9 mouse cellular contexts compared by ENCODE assay signal in genomic region chr11:49871914-49872313, GRCm38 (mm10). TPM values are rescaled to one million over a fixed set of nuclear protein-coding genes. Genes with fewer than 3 reads are reported as not detected.
DNase-seq lines count a peak whose midpoint lies in the region; ATAC-seq and TF ChIP-seq lines count a peak whose summit lies in the region.
"Had no signal": no experiment of that assay in that cellular context is flagged by ENCODE, and none has a peak within 500 bp of the region (broad histone marks: within the 10 kb centered on the region; RNA-seq: fewer than 3 reads in every experiment).

No protein-coding gene starts in this region.

- peak; percentile 84 for TF ChIP-seq CTCF in midbrain, postnatal 0 days (IDR thresholded peaks at IDR 0.05)

- H3K27ac ChIP-seq in intestine, embryonic 14.5 days (ENCODE audit: low read depth) = no peak overlapping the region
- H3K27ac ChIP-seq in intestine, embryonic 16.5 days (ENCODE audit: low read length) = no peak overlapping the region
- no peak overlapping the region for H3K27ac ChIP-seq in limb, embryonic 12.5 days
- H3K27ac ChIP-seq in midbrain, postnatal 0 days (ENCODE audit: low read depth, low read length) = no peak overlapping the region

- no peaks in the 10 kb centered on the region for H3K27me3 ChIP-seq in intestine, embryonic 14.5 days (replicated peaks; ENCODE audit: control insufficient read depth, insufficient read depth, low read length)
- H3K27me3 ChIP-seq in intestine, embryonic 16.5 days (replicated peaks; ENCODE audit: control insufficient read depth, insufficient read depth, low read length) = no peaks in the 10 kb centered on the region
- no peaks in the 10 kb centered on the region for H3K27me3 ChIP-seq in limb, embryonic 12.5 days
- H3K27me3 ChIP-seq in midbrain, postnatal 0 days (ENCODE audit: insufficient read depth, low read length) = no peaks in the 10 kb centered on the region
- H3K27me3 ChIP-seq: liver, embryonic 15.5 days had no signal

- intact Hi-C loops in heart, postnatal 10 days (cut with DNase I) = no loop called here

- peaks cover 67% of the 10 kb centered on the region for H3K36me3 ChIP-seq in intestine, embryonic 14.5 days (ENCODE audit: control insufficient read depth, insufficient read depth, low read length)
- H3K36me3 ChIP-seq in intestine, embryonic 16.5 days (ENCODE audit: control insufficient read depth, insufficient read depth, low read length) = 0 out of 2 replicates have a peak, but pooled peaks cover 5% of the 10 kb centered on the region
- peaks cover 57% of the 10 kb centered on the region for H3K36me3 ChIP-seq in limb, embryonic 12.5 days
- H3K36me3 ChIP-seq in midbrain, postnatal 0 days (ENCODE audit: insufficient read depth, low read length) = peaks cover 33% of the 10 kb centered on the region

- H3K9ac ChIP-seq in intestine, embryonic 14.5 days (ENCODE audit: low read length) = no peak overlapping the region
- H3K9ac ChIP-seq in intestine, embryonic 16.5 days (ENCODE audit: low read depth, low read length) = no peak overlapping the region
- H3K9ac ChIP-seq in limb, embryonic 12.5 days (replicated peaks) = no peak overlapping the region
- H3K9ac ChIP-seq in midbrain, postnatal 0 days (replicated peaks; ENCODE audit: low read length, poor library complexity, severe bottlenecking) = no peak overlapping the region
- H3K9ac ChIP-seq: liver, embryonic 15.5 days had no signal

- no peak for ATAC-seq in intestine, embryonic 14.5 days (replicated peaks; ENCODE audit: low FRiP score, low TSS enrichment, low read depth)
- no peak for ATAC-seq in intestine, embryonic 16.5 days
- 0 out of 2 replicates have a peak, but pooled peaks have one; percentile 20 for ATAC-seq in limb, embryonic 12.5 days (ENCODE audit: insufficient number of reproducible peaks, insufficient read depth, low FRiP score, low TSS enrichment, low read depth)
- 0 out of 2 replicates have a peak, but pooled peaks have one; percentile 67 for ATAC-seq in midbrain, postnatal 0 days (ENCODE audit: low FRiP score)

- peak; percentile 67 for DNase-seq in intestine, embryonic 14.5 days (ENCODE audit: low spot score)
- DNase-seq in MEL-GATA-1-ER (ENCODE audit: extremely low read depth, low read depth) = peak; percentile 43
- DNase-seq in cerebellum, postnatal 36 days = peak; percentile 42 to 57
- peak; percentile 53 to 64 for DNase-seq in heart, postnatal 10 days
- peak; percentile 80 for DNase-seq in midbrain, postnatal 0 days (ENCODE audit: low spot score)
- DNase-seq in thymus, postnatal 4 days = peak; percentile 57

- no peak overlapping the region for H3K4me3 ChIP-seq in intestine, embryonic 14.5 days (ENCODE audit: low read depth, low read length)
- H3K4me3 ChIP-seq in intestine, embryonic 16.5 days (ENCODE audit: low read length) = no peak overlapping the region
- no peak overlapping the region for H3K4me3 ChIP-seq in limb, embryonic 12.5 days (replicated peaks)
- no peak overlapping the region for H3K4me3 ChIP-seq in midbrain, postnatal 0 days (ENCODE audit: low read depth, low read length)
- H3K4me3 ChIP-seq: liver, embryonic 15.5 days had no signal

- H3K9me3 ChIP-seq in intestine, embryonic 14.5 days (ENCODE audit: control insufficient read depth, low read length) = no peaks in the 10 kb centered on the region
- no peaks in the 10 kb centered on the region for H3K9me3 ChIP-seq in intestine, embryonic 16.5 days (ENCODE audit: control insufficient read depth, low read length)
- H3K9me3 ChIP-seq in limb, embryonic 12.5 days = no peaks in the 10 kb centered on the region
- no peaks in the 10 kb centered on the region for H3K9me3 ChIP-seq in midbrain, postnatal 0 days (ENCODE audit: low read length)
- H3K9me3 ChIP-seq: liver, embryonic 15.5 days had no signal

- H3K4me2 ChIP-seq in intestine, embryonic 14.5 days (ENCODE audit: low read length) = no peak overlapping the region
- no peak overlapping the region for H3K4me2 ChIP-seq in intestine, embryonic 16.5 days (ENCODE audit: low read depth, low read length)
- no peak overlapping the region for H3K4me2 ChIP-seq in limb, embryonic 12.5 days
- no peak overlapping the region for H3K4me2 ChIP-seq in midbrain, postnatal 0 days (ENCODE audit: low read depth, low read length, poor library complexity, severe bottlenecking)

- 43% methylated on average over 6 of the region's 6 CpGs for WGBS in intestine, embryonic 14.5 days
- 49% methylated on average over 6 of the region's 6 CpGs for WGBS in intestine, embryonic 16.5 days
- WGBS in limb, embryonic 12.5 days = 60% methylated on average over 6 of the region's 6 CpGs
- 64% methylated on average over 6 of the region's 6 CpGs for WGBS in midbrain, postnatal 0 days

- 0 out of 2 replicates have a peak, but pooled peaks cover 3% of the 10 kb centered on the region for H3K4me1 ChIP-seq in intestine, embryonic 14.5 days (replicated peaks; ENCODE audit: control insufficient read depth, insufficient read depth, low read length)
- no peaks in the 10 kb centered on the region; the same call in 1 of the 2 replicates for H3K4me1 ChIP-seq in intestine, embryonic 16.5 days (ENCODE audit: control insufficient read depth, insufficient read depth, low read length)
- no peaks in the 10 kb centered on the region; the same call in 1 of the 2 replicates for H3K4me1 ChIP-seq in limb, embryonic 12.5 days (replicated peaks)
- H3K4me1 ChIP-seq in midbrain, postnatal 0 days (ENCODE audit: insufficient read depth, low read length) = no peaks in the 10 kb centered on the region

RNA-seq across cellular contexts. Expression of gene Mapk9, which starts 25.4 kb away (rescaled TPM):
- 32.2 and 33.4 TPM in 2 replicates for polyA plus RNA-seq in intestine, embryonic 14.5 days (2014; fragmentation: Nextera tagmentation; extraction: Ambion mirVana)
- polyA plus RNA-seq in intestine, embryonic 16.5 days (2015; fragmentation: Nextera tagmentation; extraction: Ambion mirVana) = 26.6 and 27.8 TPM in 2 replicates
- 10 to 100 TPM; 47.5 to 53.5 TPM for total RNA-seq in heart, postnatal 10 days (2021)
- polyA plus RNA-seq in limb, embryonic 12.5 days (2016; fragmentation: Nextera tagmentation; extraction: Ambion mirVana) = 38.6 and 44.5 TPM in 2 replicates
- total RNA-seq in midbrain, postnatal 0 days (2014; rRNA removed) = 128 and 157 TPM in 2 replicates
- 70.4 and 72.1 TPM in 2 replicates for polyA plus RNA-seq in midbrain, postnatal 0 days (2015; fragmentation: Nextera tagmentation; extraction: Ambion mirVana)

RNA-seq across cellular contexts. Expression of gene Rasgef1c, which starts 29.7 kb away (rescaled TPM):
- polyA plus RNA-seq in intestine, embryonic 14.5 days (2014; fragmentation: Nextera tagmentation; extraction: Ambion mirVana) = 0.28 and 0.46 TPM in 2 replicates
- polyA plus RNA-seq in intestine, embryonic 16.5 days (2015; fragmentation: Nextera tagmentation; extraction: Ambion mirVana) = 0.26 and 0.28 TPM in 2 replicates
- under 1 TPM in 1 of 2 experiments, not detected in 1; 0.29 TPM for total RNA-seq in heart, postnatal 10 days (2021)
- 0.10 and 0.11 TPM in 2 replicates for polyA plus RNA-seq in limb, embryonic 12.5 days (2016; fragmentation: Nextera tagmentation; extraction: Ambion mirVana)
- total RNA-seq in midbrain, postnatal 0 days (2014; rRNA removed) = 44.8 and 45.7 TPM in 2 replicates
- 42.6 and 43.3 TPM in 2 replicates for polyA plus RNA-seq in midbrain, postnatal 0 days (2015; fragmentation: Nextera tagmentation; extraction: Ambion mirVana)

Comparison
In these comparisons a context has a peak if more than half of its experiments do, and no peak if none do; other contexts are left out.
1. ATAC-seq: peak in limb, embryonic 12.5 days (single experiment) and midbrain, postnatal 0 days (single experiment); none in intestine, embryonic 14.5 days (single experiment) and intestine, embryonic 16.5 days (single experiment).
2. RNA of gene Rasgef1c, which starts 29.7 kb away (polyA plus RNA-seq): 42.6 to 43.3 TPM in midbrain, postnatal 0 days; 0.28 to 0.46 TPM in intestine, embryonic 14.5 days, 0.26 to 0.28 TPM in intestine, embryonic 16.5 days and 0.10 to 0.11 TPM in limb, embryonic 12.5 days; every median in the first group is over 10 times any median in the second.
3. Peak in every context shown above with its lines, with median percentiles within 50 percentile points of each other: DNase-seq.